Mouse (Mus musculus): Measurements from ENCODE around the gene Egf.

GRCm38 (mm10) chr3:129687429-129687828, 67.7 kb downstream of the Egf start:
- TF ChIP-seq CTCF (IDR thresholded peaks at IDR 0.05; ENCODE audit: control insufficient read depth, insufficient read depth, low read length) (no peak), POLR2A (IDR thresholded peaks at IDR 0.05; ENCODE audit: borderline replicate concordance, control insufficient read depth, low read depth, low read length) (no peak)
